Mouse (Mus musculus) kidney, embryonic 14.5 days (tissue): Measurements from ENCODE around the gene A3galt2. TPM values are rescaled to one million over a fixed set of nuclear protein-coding genes. Genes with fewer than 3 reads are reported as not detected.

ENCODE experiments used
- ATAC-seq: fragments of 200-750 bp; cut with Nextera tagmentation; 2 replicates; pipeline ENCODE4 v1.8.0; 2017; ENCODE audit warnings: moderate number of reproducible peaks, mild to moderate bottlenecking, moderate TSS enrichment, moderate library complexity; ENCODE audit not compliant: low FRiP score, low TSS enrichment
- H3K27ac ChIP-seq: fragments of 300-500 bp; sonication (generic); 2 replicates; pipeline ENCODE4 v1.5.1; 2014; ENCODE audit warnings: low read depth, mild to moderate bottlenecking, low read length, moderate library complexity, mixed read lengths
- H3K27me3 ChIP-seq: fragments of 300-500 bp; sonication (generic); 2 replicates; pipeline ENCODE4 v1.6.1; 2014; ENCODE audit warnings: mild to moderate bottlenecking, low read length; ENCODE audit not compliant: control insufficient read depth, insufficient read depth
- H3K36me3 ChIP-seq: fragments of 300-500 bp; sonication (generic); 2 replicates; pipeline ENCODE4 v1.6.1; 2014; ENCODE audit warnings: low read length, mixed read lengths; ENCODE audit not compliant: control insufficient read depth, insufficient read depth
- H3K4me1 ChIP-seq: fragments of 300-500 bp; sonication (generic); 2 replicates; pipeline ENCODE4 v1.6.1; 2014; ENCODE audit warnings: low read length, mixed read lengths; ENCODE audit not compliant: control insufficient read depth, insufficient read depth
- H3K4me2 ChIP-seq: fragments of 300-500 bp; sonication (generic); replicated peaks from 2 replicates; pipeline ENCODE4 v1.6.1; 2014; ENCODE audit warnings: low read depth, mild to moderate bottlenecking, low read length
- H3K4me3 ChIP-seq: fragments of 300-500 bp; sonication (generic); 2 replicates; pipeline ENCODE4 v1.5.1; 2014; ENCODE audit warnings: mild to moderate bottlenecking, low read length
- H3K9ac ChIP-seq: fragments of 300-500 bp; sonication (generic); 2 replicates; pipeline ENCODE4 v1.6.1; 2014; ENCODE audit warnings: low read depth, mild to moderate bottlenecking, low read length, moderate library complexity
- H3K9me3 ChIP-seq: fragments of 300-500 bp; sonication (generic); 2 replicates; pipeline ENCODE4 v1.6.1; 2016; ENCODE audit warnings: low read length; ENCODE audit not compliant: control insufficient read depth
- WGBS: fragments of 180-500 bp; shearing (Covaris S2); extraction: QIAGEN DNeasy Blood & Tissue Kit; methylation state at CpG from one replicate; pipeline ENCODE4 v1.1.7; 2014; 5-methylcytosine and 5-hydroxymethylcytosine counted together
- polyA plus RNA-seq: library from polyadenylated mRNA; unstranded; fragments of >200 nt; fragmentation: Nextera tagmentation; extraction: Ambion mirVana; gene quantifications from 2 replicates; pipeline ENCODE4 v1.2.1, GENCODE M21; 2014

A3galt2 gene
- polyA plus RNA-seq, 1 experiment from 2014 or later = 0.49 TPM

GRCm38 (mm10) chr4:128774467-128774866, 19.3 kb downstream of the A3galt2 start:
- no peak for ATAC-seq
- H3K9ac ChIP-seq = no peak overlapping the region
- H3K27me3 ChIP-seq = no peaks in the 10 kb centered on the region
- peaks cover 71% of the 10 kb centered on the region for H3K36me3 ChIP-seq
- H3K9me3 ChIP-seq = no peaks in the 10 kb centered on the region
- H3K4me3 ChIP-seq = no peak overlapping the region
- H3K27ac ChIP-seq = no peak overlapping the region
- WGBS = 96% methylated on average over 9 of the region's 9 CpGs
- no peaks in the 10 kb centered on the region for H3K4me1 ChIP-seq
- H3K4me2 ChIP-seq = no peak overlapping the region

GRCm38 (mm10) chr4:128776568-128777289, 21.6 kb downstream of the A3galt2 start:
- 48% methylated on average over 20 of the region's 20 CpGs for WGBS

GRCm38 (mm10) chr4:128777593-128777992, 22.4 kb downstream of the A3galt2 start:
- H3K27ac ChIP-seq = no peak overlapping the region
- WGBS = 80% methylated on average over 11 of the region's 11 CpGs
- peaks cover 89% of the 10 kb centered on the region for H3K36me3 ChIP-seq
- H3K9me3 ChIP-seq = no peaks in the 10 kb centered on the region
- no peak overlapping the region for H3K4me3 ChIP-seq
- no peak overlapping the region for H3K9ac ChIP-seq
- H3K4me2 ChIP-seq = no peak overlapping the region
- no peaks in the 10 kb centered on the region for H3K27me3 ChIP-seq
- ATAC-seq = no peak
- 0 out of 2 replicates have a peak, but pooled peaks cover 3% of the 10 kb centered on the region for H3K4me1 ChIP-seq

More at GRCm38 (mm10) chr4:128776568-128777289, 21.6 kb downstream of the A3galt2 start:
- peak; percentile 58 for ATAC-seq
- no peak overlapping the region for H3K27ac ChIP-seq
- H3K9me3 ChIP-seq = no peaks in the 10 kb centered on the region
- no peak overlapping the region for H3K4me3 ChIP-seq
- no peak overlapping the region for H3K4me2 ChIP-seq
- no peaks in the 10 kb centered on the region for H3K4me1 ChIP-seq
- H3K36me3 ChIP-seq = peaks cover 89% of the 10 kb centered on the region
- H3K27me3 ChIP-seq = no peaks in the 10 kb centered on the region
- H3K9ac ChIP-seq = no peak overlapping the region; the same call in 1 of the 2 replicates

- Histone ChIP-seq H3K9ac (no peak overlapping the region), H3K4me1 (0 out of 2 replicates have a peak, but pooled peaks cover 3% of the 10 kb centered on the region), H3K36me3 (peaks cover 87% of the 10 kb centered on the region), H3K4me3 (no peak overlapping the region), H3K9me3 (no peaks in the 10 kb centered on the region), H3K27me3 (no peaks in the 10 kb centered on the region), H3K27ac (no peak overlapping the region), H3K4me2 (no peak overlapping the region)
- 75% methylated on average over 7 of the region's 7 CpGs for WGBS
- no peak for ATAC-seq
Measured at GRCm38 (mm10) chr4:128782037-128782436, 26.9 kb downstream of the A3galt2 start.

GRCm38 (mm10) chr4:128782645-128783044, 27.5 kb downstream of the A3galt2 start:
- Histone ChIP-seq H3K36me3 (peaks cover 87% of the 10 kb centered on the region), H3K27me3 (no peaks in the 10 kb centered on the region), H3K27ac (no peak overlapping the region), H3K9me3 (no peaks in the 10 kb centered on the region), H3K4me3 (no peak overlapping the region), H3K9ac (no peak overlapping the region), H3K4me1 (0 out of 2 replicates have a peak, but pooled peaks cover 3% of the 10 kb centered on the region), H3K4me2 (no peak overlapping the region)
- WGBS = 75% methylated on average over 4 of the region's 4 CpGs
- ATAC-seq = no peak

GRCm38 (mm10) chr4:128784950-128785631, 29.9 kb downstream of the A3galt2 start:
- no peak overlapping the region for H3K4me2 ChIP-seq
- H3K4me1 ChIP-seq = 0 out of 2 replicates have a peak, but pooled peaks cover 3% of the 10 kb centered on the region
- WGBS = 91% methylated on average over 15 of the region's 15 CpGs
- H3K4me3 ChIP-seq = no peak overlapping the region
- H3K27ac ChIP-seq = no peak overlapping the region
- H3K9me3 ChIP-seq = no peaks in the 10 kb centered on the region
- no peaks in the 10 kb centered on the region for H3K27me3 ChIP-seq
- H3K36me3 ChIP-seq = peaks cover 86% of the 10 kb centered on the region
- no peak for ATAC-seq
- no peak overlapping the region for H3K9ac ChIP-seq

GRCm38 (mm10) chr4:128785921-128786654, 30.9 kb downstream of the A3galt2 start:
- Histone ChIP-seq H3K4me1 (0 out of 2 replicates have a peak, but pooled peaks cover 3% of the 10 kb centered on the region), H3K27ac (no peak overlapping the region), H3K36me3 (peaks cover 81% of the 10 kb centered on the region), H3K4me2 (no peak overlapping the region), H3K4me3 (no peak overlapping the region), H3K9ac (no peak overlapping the region), H3K27me3 (no peaks in the 10 kb centered on the region), H3K9me3 (no peaks in the 10 kb centered on the region)
- ATAC-seq = no peak
- WGBS = 91% methylated on average over 11 of the region's 11 CpGs

- Histone ChIP-seq H3K4me3 (no peak overlapping the region), H3K27me3 (no peaks in the 10 kb centered on the region), H3K36me3 (peaks cover 82% of the 10 kb centered on the region), H3K4me2 (no peak overlapping the region), H3K4me1 (no peaks in the 10 kb centered on the region), H3K9me3 (no peaks in the 10 kb centered on the region), H3K27ac (no peak overlapping the region), H3K9ac (no peak overlapping the region)
- WGBS = 88% methylated on average over 24 of the region's 24 CpGs
- ATAC-seq = no peak
Measured at GRCm38 (mm10) chr4:128787023-128787939, 32.1 kb downstream of the A3galt2 start.
